Mouse (Mus musculus): ENCODE measurements at regions not wholly inside any gene's neighbourhood (a gene's known extent, or its start where the extent isn't known, plus 50 kb on each side); places are given as distances from the start of the nearest gene placed in this dataset.
A peak's percentile ranks its signal among the peaks of the same experiment; 100 is the strongest.

DNA sequence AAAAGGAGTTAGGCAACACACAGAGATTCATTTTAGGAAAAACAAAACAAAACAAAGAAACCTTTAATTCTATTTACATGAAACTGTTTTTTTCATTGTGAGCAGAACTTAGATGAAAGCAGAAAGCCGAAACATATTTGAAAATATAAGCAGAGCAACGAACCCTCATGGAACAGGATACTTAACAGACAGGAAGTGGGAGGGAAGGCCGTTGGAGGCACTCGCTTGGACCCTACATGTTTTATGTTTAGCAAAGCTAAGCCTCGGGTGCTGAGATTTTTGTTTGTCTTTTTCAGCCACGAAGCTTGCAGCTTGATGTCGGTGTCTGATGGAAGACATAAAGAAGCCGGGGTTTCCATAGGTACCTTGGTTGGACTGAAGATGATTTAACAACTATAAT is 108.5 kb upstream of the Rxfp2 start:
- Histone ChIP-seq H3K27me3 (ENCODE audit: insufficient read depth, low read length) (no peaks in the 10 kb centered on the region), H3K4me2 (ENCODE audit: low read depth, low read length, poor library complexity, severe bottlenecking) (no peak overlapping the region), H3K27ac (ENCODE audit: low read depth, low read length) (no peak overlapping the region), H3K4me3 (ENCODE audit: low read depth, low read length) (no peak overlapping the region), H3K4me1 (ENCODE audit: insufficient read depth, low read length) (no peaks in the 10 kb centered on the region), H3K9ac (replicated peaks; ENCODE audit: low read length, poor library complexity, severe bottlenecking) (no peak overlapping the region), H3K36me3 (ENCODE audit: insufficient read depth, low read length) (no peaks in the 10 kb centered on the region), H3K9me3 (ENCODE audit: low read length) (no peaks in the 10 kb centered on the region)
- WGBS: 59% methylated on average over 8 of the region's 8 CpGs
- DNase-seq (ENCODE audit: low spot score) (no peak), ATAC-seq (ENCODE audit: low FRiP score) (no peak)
- no peak for TF ChIP-seq CTCF (IDR thresholded peaks at IDR 0.05)

DNA sequence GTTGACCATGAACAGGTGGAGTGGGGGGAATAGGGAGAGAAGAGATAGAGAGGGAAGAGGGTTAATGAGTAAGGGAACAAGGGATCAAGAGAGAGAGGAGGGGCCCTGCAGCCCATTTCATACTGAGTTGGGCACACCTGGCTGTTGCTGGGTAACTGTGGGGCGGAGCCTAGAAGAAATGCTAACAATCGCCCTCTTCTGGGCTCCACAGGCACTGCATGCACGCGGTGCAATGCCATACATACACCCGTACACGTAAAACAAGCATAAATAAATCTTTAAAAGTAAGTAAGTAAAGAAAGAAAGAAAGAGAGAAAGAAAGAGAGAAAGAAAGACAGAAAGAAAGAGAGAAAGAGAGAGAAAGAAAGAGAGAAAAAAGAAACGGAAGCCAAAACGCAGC is 106.5 kb upstream of the Rxfp2 start:
- no peak overlapping the region for H3K27ac ChIP-seq (ENCODE audit: low read depth, low read length)
- WGBS: 88% methylated on average over 8 of the region's 8 CpGs
- no peak overlapping the region for H3K4me2 ChIP-seq (ENCODE audit: low read depth, low read length, poor library complexity, severe bottlenecking)
- H3K4me1 ChIP-seq (ENCODE audit: insufficient read depth, low read length): no peaks in the 10 kb centered on the region
- TF ChIP-seq CTCF (IDR thresholded peaks at IDR 0.05): peak; percentile 15; the same call in 1 of the 2 replicates
- no peaks in the 10 kb centered on the region for H3K36me3 ChIP-seq (ENCODE audit: insufficient read depth, low read length)
- no peaks in the 10 kb centered on the region for H3K27me3 ChIP-seq (ENCODE audit: insufficient read depth, low read length)
- no peak overlapping the region for H3K9ac ChIP-seq (replicated peaks; ENCODE audit: low read length, poor library complexity, severe bottlenecking)
- H3K4me3 ChIP-seq (ENCODE audit: low read depth, low read length): no peak overlapping the region
- no peak for ATAC-seq (ENCODE audit: low FRiP score)
- no peak for DNase-seq (ENCODE audit: low spot score)
- no peaks in the 10 kb centered on the region for H3K9me3 ChIP-seq (ENCODE audit: low read length)

DNA sequence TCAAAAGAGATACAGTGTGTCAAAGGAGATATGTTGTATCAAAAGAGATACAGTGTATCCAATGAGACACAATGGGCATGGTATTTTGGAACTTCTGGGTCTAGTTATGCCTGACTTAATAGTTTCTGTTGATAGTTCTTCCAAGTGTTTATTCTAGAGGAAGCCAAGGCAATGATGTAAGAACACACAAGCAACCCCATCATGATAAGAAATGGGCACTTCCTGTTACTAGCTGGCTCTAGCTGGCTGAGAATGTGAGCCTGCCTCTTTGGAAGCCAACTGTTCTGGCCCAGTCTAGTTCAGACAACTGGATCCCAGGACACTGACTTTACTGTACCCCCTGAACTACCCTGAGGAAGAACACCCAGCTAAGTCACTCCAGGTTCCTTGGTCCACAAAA is 102.7 kb upstream of the Rxfp2 start:
- DNase-seq (ENCODE audit: low spot score) (no peak), ATAC-seq (ENCODE audit: low FRiP score) (no peak)
- no peaks in the 10 kb centered on the region for H3K4me1 ChIP-seq (ENCODE audit: insufficient read depth, low read length)
- TF ChIP-seq CTCF (IDR thresholded peaks at IDR 0.05): no peak
- no peak overlapping the region for H3K27ac ChIP-seq (ENCODE audit: low read depth, low read length)
- no peak overlapping the region for H3K4me3 ChIP-seq (ENCODE audit: low read depth, low read length)
- H3K36me3 ChIP-seq (ENCODE audit: insufficient read depth, low read length): no peaks in the 10 kb centered on the region
- no peak overlapping the region for H3K9ac ChIP-seq (replicated peaks; ENCODE audit: low read length, poor library complexity, severe bottlenecking)
- no peak overlapping the region for H3K4me2 ChIP-seq (ENCODE audit: low read depth, low read length, poor library complexity, severe bottlenecking)
- no peaks in the 10 kb centered on the region for H3K27me3 ChIP-seq (ENCODE audit: insufficient read depth, low read length)
- H3K9me3 ChIP-seq (ENCODE audit: low read length): no peaks in the 10 kb centered on the region

DNA sequence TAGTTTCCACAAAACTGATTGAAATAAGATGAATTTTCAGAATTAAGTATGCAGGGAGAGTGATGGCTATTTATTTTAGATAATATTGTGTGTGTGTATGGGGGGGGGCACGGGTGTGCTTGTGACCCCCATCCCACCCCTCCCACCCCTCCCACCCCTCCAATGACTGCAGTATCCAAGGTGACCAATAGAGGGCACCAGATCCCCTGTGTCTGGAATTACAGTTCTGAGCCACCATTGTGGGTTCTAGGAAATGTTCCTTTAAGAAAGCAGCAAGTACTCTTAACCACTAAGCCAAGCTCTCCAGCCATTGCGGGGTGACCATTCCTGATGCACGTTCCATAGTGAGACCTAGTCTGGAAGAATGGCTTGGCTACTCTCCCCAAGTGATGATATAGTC is 101.1 kb upstream of the Rxfp2 start:
- no peak for ATAC-seq (ENCODE audit: low FRiP score)
- Histone ChIP-seq H3K9me3 (ENCODE audit: low read length) (no peaks in the 10 kb centered on the region), H3K27me3 (ENCODE audit: insufficient read depth, low read length) (no peaks in the 10 kb centered on the region), H3K4me2 (ENCODE audit: low read depth, low read length, poor library complexity, severe bottlenecking) (no peak overlapping the region), H3K9ac (replicated peaks; ENCODE audit: low read length, poor library complexity, severe bottlenecking) (no peak overlapping the region), H3K36me3 (ENCODE audit: insufficient read depth, low read length) (no peaks in the 10 kb centered on the region), H3K27ac (ENCODE audit: low read depth, low read length) (no peak overlapping the region), H3K4me3 (ENCODE audit: low read depth, low read length) (no peak overlapping the region), H3K4me1 (ENCODE audit: insufficient read depth, low read length) (no peaks in the 10 kb centered on the region)
- WGBS: 44% methylated on average over 3 of the region's 3 CpGs
- no peak for DNase-seq (ENCODE audit: low spot score)
- peak; percentile 51 for TF ChIP-seq CTCF (IDR thresholded peaks at IDR 0.05)

- Histone ChIP-seq H3K4me2 (ENCODE audit: low read depth, low read length, poor library complexity, severe bottlenecking) (no peak overlapping the region), H3K4me3 (ENCODE audit: low read depth, low read length) (no peak overlapping the region), H3K9me3 (ENCODE audit: low read length) (no peaks in the 10 kb centered on the region), H3K27me3 (ENCODE audit: insufficient read depth, low read length) (no peaks in the 10 kb centered on the region), H3K36me3 (ENCODE audit: insufficient read depth, low read length) (no peaks in the 10 kb centered on the region), H3K4me1 (ENCODE audit: insufficient read depth, low read length) (no peaks in the 10 kb centered on the region), H3K27ac (ENCODE audit: low read depth, low read length) (no peak overlapping the region), H3K9ac (replicated peaks; ENCODE audit: low read length, poor library complexity, severe bottlenecking) (no peak overlapping the region)
- DNase-seq (ENCODE audit: low spot score): no peak
- WGBS: 71% methylated on average over 4 of the region's 4 CpGs
- no peak; the same call in 1 of the 2 replicates for ATAC-seq (ENCODE audit: low FRiP score)
- TF ChIP-seq CTCF (IDR thresholded peaks at IDR 0.05): no peak
These were observed 99.4 kb upstream of the Rxfp2 start for GRCm38 (mm10) chr5:149919097-149919496.

GRCm38 (mm10) chr5:149920326-149920725 is 98.1 kb upstream of the Rxfp2 start:
- TF ChIP-seq CTCF (IDR thresholded peaks at IDR 0.05): no peak
- ATAC-seq (ENCODE audit: low FRiP score): no peak
- H3K27ac ChIP-seq (ENCODE audit: low read depth, low read length): no peak overlapping the region
- no peaks in the 10 kb centered on the region for H3K36me3 ChIP-seq (ENCODE audit: insufficient read depth, low read length)
- H3K4me1 ChIP-seq (ENCODE audit: insufficient read depth, low read length): no peaks in the 10 kb centered on the region
- WGBS: 79% methylated on average over 4 of the region's 4 CpGs
- no peak overlapping the region for H3K4me3 ChIP-seq (ENCODE audit: low read depth, low read length)
- H3K4me2 ChIP-seq (ENCODE audit: low read depth, low read length, poor library complexity, severe bottlenecking): no peak overlapping the region
- H3K9ac ChIP-seq (replicated peaks; ENCODE audit: low read length, poor library complexity, severe bottlenecking): no peak overlapping the region
- DNase-seq (ENCODE audit: low spot score): no peak
- H3K9me3 ChIP-seq (ENCODE audit: low read length): no peaks in the 10 kb centered on the region
- no peaks in the 10 kb centered on the region for H3K27me3 ChIP-seq (ENCODE audit: insufficient read depth, low read length)

DNA sequence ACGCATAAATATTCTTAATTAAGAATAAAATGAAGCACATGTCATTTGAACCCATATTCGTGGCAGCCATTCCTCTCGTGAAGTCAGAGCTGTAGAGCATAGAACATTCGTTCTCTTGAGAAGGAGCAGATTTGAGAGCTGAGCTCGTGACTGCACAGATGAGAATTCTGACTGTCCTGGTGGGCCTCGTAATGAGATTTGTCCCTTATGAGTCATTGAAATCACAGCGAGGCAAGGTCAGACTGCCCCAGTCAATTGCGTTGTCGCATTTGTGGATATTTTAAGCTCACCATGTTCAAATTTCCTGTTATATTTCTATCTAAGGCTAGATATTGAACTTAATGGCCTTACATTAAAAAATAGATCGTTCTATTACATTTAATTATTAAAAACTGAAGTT is 94.0 kb upstream of the Rxfp2 start:
- Histone ChIP-seq H3K9ac (replicated peaks; ENCODE audit: low read length, poor library complexity, severe bottlenecking) (no peak overlapping the region), H3K4me1 (ENCODE audit: insufficient read depth, low read length) (no peaks in the 10 kb centered on the region), H3K9me3 (ENCODE audit: low read length) (no peaks in the 10 kb centered on the region), H3K36me3 (ENCODE audit: insufficient read depth, low read length) (no peaks in the 10 kb centered on the region), H3K27me3 (ENCODE audit: insufficient read depth, low read length) (no peaks in the 10 kb centered on the region), H3K27ac (ENCODE audit: low read depth, low read length) (no peak overlapping the region), H3K4me3 (ENCODE audit: low read depth, low read length) (no peak overlapping the region), H3K4me2 (ENCODE audit: low read depth, low read length, poor library complexity, severe bottlenecking) (no peak overlapping the region)
- 90% methylated on average over 10 of the region's 10 CpGs for WGBS
- TF ChIP-seq CTCF (IDR thresholded peaks at IDR 0.05): no peak
- no peak for DNase-seq (ENCODE audit: low spot score)
- ATAC-seq (ENCODE audit: low FRiP score): no peak

Data from midbrain, postnatal 0 days (tissue).